Mouse (Mus musculus): ENCODE results near the gene Lmo2. TPM values are rescaled to one million over a fixed set of nuclear protein-coding genes. Genes with fewer than 3 reads are reported as not detected.

Gene Lmo2
- 21.8 and 23.6 TPM in 2 replicates for polyA plus RNA-seq (2015; fragmentation: Nextera tagmentation; extraction: Ambion mirVana)

GRCm38 (mm10) chr2:103957649-103958546 is at the start of gene Lmo2:
Lmo2 (plus strand) TSS chr2:103957986.
- WGBS: 76% methylated on average over 10 of the region's 10 CpGs
- H3K27ac ChIP-seq (replicated peaks): no peak within 1 kb of the TSS
- no peak within 1 kb of the TSS for H3K9ac ChIP-seq (replicated peaks)
- ATAC-seq (replicated peaks): no peak
- H3K9me3 ChIP-seq: no peaks in the 10 kb centered on the region
- H3K4me2 ChIP-seq (replicated peaks): no peak within 1 kb of the TSS
- no peaks in the 10 kb centered on the region for H3K36me3 ChIP-seq
- no peaks in the 10 kb centered on the region for H3K27me3 ChIP-seq
- peaks cover 3% of the 10 kb centered on the region; the same call in 1 of the 2 replicates for H3K4me1 ChIP-seq
- H3K4me3 ChIP-seq: no peak within 1 kb of the TSS

GRCm38 (mm10) chr2:103910601-103911000 is 47.2 kb upstream of the Lmo2 start:
- no peak for ATAC-seq (replicated peaks)
- 79% methylated on average over 5 of the region's 5 CpGs for WGBS

GRCm38 (mm10) chr2:103912481-103913251 is 45.1 kb upstream of the Lmo2 start:
- H3K4me1 ChIP-seq: no peaks in the 10 kb centered on the region
- no peak for ATAC-seq (replicated peaks)
- no peaks in the 10 kb centered on the region for H3K36me3 ChIP-seq
- H3K9me3 ChIP-seq: no peaks in the 10 kb centered on the region
- H3K4me2 ChIP-seq (replicated peaks): no peak overlapping the region
- no peak overlapping the region for H3K27ac ChIP-seq (replicated peaks)
- no peak overlapping the region for H3K4me3 ChIP-seq
- WGBS: 88% methylated on average over 16 of the region's 16 CpGs
- H3K9ac ChIP-seq (replicated peaks): no peak overlapping the region
- no peaks in the 10 kb centered on the region for H3K27me3 ChIP-seq

More at GRCm38 (mm10) chr2:103910601-103911000, 47.2 kb upstream of the Lmo2 start:
- no peak overlapping the region for H3K4me2 ChIP-seq (replicated peaks)
- H3K27me3 ChIP-seq: no peaks in the 10 kb centered on the region
- H3K4me3 ChIP-seq: no peak overlapping the region
- H3K27ac ChIP-seq (replicated peaks): no peak overlapping the region
- H3K4me1 ChIP-seq: peaks cover 2% of the 10 kb centered on the region; the same call in 1 of the 2 replicates
- H3K9ac ChIP-seq (replicated peaks): no peak overlapping the region
- no peaks in the 10 kb centered on the region for H3K36me3 ChIP-seq
- no peaks in the 10 kb centered on the region for H3K9me3 ChIP-seq

- H3K9ac ChIP-seq (replicated peaks): no peak overlapping the region
- H3K36me3 ChIP-seq: no peaks in the 10 kb centered on the region
- ATAC-seq (replicated peaks): no peak
- H3K27ac ChIP-seq (replicated peaks): no peak overlapping the region
- no peak overlapping the region for H3K4me2 ChIP-seq (replicated peaks)
- no peaks in the 10 kb centered on the region for H3K27me3 ChIP-seq
- no peak overlapping the region for H3K4me3 ChIP-seq
- H3K4me1 ChIP-seq: no peaks in the 10 kb centered on the region
- no peaks in the 10 kb centered on the region for H3K9me3 ChIP-seq
- 84% methylated on average over 6 of the region's 6 CpGs for WGBS
Observed at GRCm38 (mm10) chr2:103913252-103913650, 44.5 kb upstream of the Lmo2 start.

- Histone ChIP-seq H3K4me1 (no peaks in the 10 kb centered on the region), H3K36me3 (no peaks in the 10 kb centered on the region), H3K9ac (replicated peaks) (no peak overlapping the region), H3K4me3 (no peak overlapping the region), H3K4me2 (replicated peaks) (no peak overlapping the region), H3K27ac (replicated peaks) (no peak overlapping the region), H3K27me3 (no peaks in the 10 kb centered on the region), H3K9me3 (no peaks in the 10 kb centered on the region)
- 96% methylated on average over 5 of the region's 5 CpGs for whole genome bisulfite sequencing
- no peak for ATAC-seq (replicated peaks)
Observed at GRCm38 (mm10) chr2:103916069-103916468, 41.7 kb upstream of the Lmo2 start.

- 77% methylated on average over 5 of the region's 5 CpGs for WGBS
Observed at GRCm38 (mm10) chr2:103917375-103917774, 40.4 kb upstream of the Lmo2 start.

GRCm38 (mm10) chr2:103918375-103918774 is 39.4 kb upstream of the Lmo2 start:
- Histone ChIP-seq H3K4me2 (replicated peaks) (no peak overlapping the region), H3K27me3 (no peaks in the 10 kb centered on the region), H3K9me3 (no peaks in the 10 kb centered on the region), H3K4me1 (no peaks in the 10 kb centered on the region), H3K36me3 (no peaks in the 10 kb centered on the region), H3K27ac (replicated peaks) (no peak overlapping the region), H3K4me3 (no peak overlapping the region), H3K9ac (replicated peaks) (no peak overlapping the region)
- no peak for ATAC-seq (replicated peaks)
- 88% methylated on average over 2 of the region's 2 CpGs for WGBS

More at GRCm38 (mm10) chr2:103917375-103917774, 40.4 kb upstream of the Lmo2 start:
- no peak for ATAC-seq (replicated peaks)
- no peak overlapping the region for H3K4me3 ChIP-seq
- H3K4me2 ChIP-seq (replicated peaks): no peak overlapping the region
- H3K9ac ChIP-seq (replicated peaks): no peak overlapping the region
- no peaks in the 10 kb centered on the region for H3K4me1 ChIP-seq
- H3K27ac ChIP-seq (replicated peaks): no peak overlapping the region
- no peaks in the 10 kb centered on the region for H3K36me3 ChIP-seq
- no peaks in the 10 kb centered on the region for H3K9me3 ChIP-seq
- no peaks in the 10 kb centered on the region for H3K27me3 ChIP-seq

GRCm38 (mm10) chr2:103919488-103919887 is 38.3 kb upstream of the Lmo2 start:
- no peak overlapping the region for H3K4me3 ChIP-seq
- H3K4me2 ChIP-seq (replicated peaks): no peak overlapping the region
- H3K9ac ChIP-seq (replicated peaks): no peak overlapping the region
- no peak overlapping the region for H3K27ac ChIP-seq (replicated peaks)
- 90% methylated on average over 6 of the region's 6 CpGs for WGBS
- H3K9me3 ChIP-seq: no peaks in the 10 kb centered on the region
- H3K36me3 ChIP-seq: no peaks in the 10 kb centered on the region
- no peak for ATAC-seq (replicated peaks)
- no peaks in the 10 kb centered on the region for H3K27me3 ChIP-seq
- no peaks in the 10 kb centered on the region for H3K4me1 ChIP-seq

GRCm38 (mm10) chr2:103926586-103927113 is 31.1 kb upstream of the Lmo2 start:
- WGBS: 94% methylated on average over 4 of the region's 4 CpGs
- no peak for ATAC-seq (replicated peaks)
- peaks cover 22% of the 10 kb centered on the region for H3K4me1 ChIP-seq

GRCm38 (mm10) chr2:103927610-103928145 is 30.1 kb upstream of the Lmo2 start:
- H3K4me3 ChIP-seq: no peak overlapping the region
- H3K27ac ChIP-seq (replicated peaks): no peak overlapping the region
- no peaks in the 10 kb centered on the region for H3K27me3 ChIP-seq
- no peak overlapping the region for H3K4me2 ChIP-seq (replicated peaks)
- no peak overlapping the region for H3K9ac ChIP-seq (replicated peaks)
- H3K36me3 ChIP-seq: no peaks in the 10 kb centered on the region
- H3K4me1 ChIP-seq: peaks cover 22% of the 10 kb centered on the region
- WGBS: 6% methylated on average over 1 of the region's 1 CpGs
- H3K9me3 ChIP-seq: no peaks in the 10 kb centered on the region
- peak; percentile 74 for ATAC-seq (replicated peaks)

More at GRCm38 (mm10) chr2:103926586-103927113, 31.1 kb upstream of the Lmo2 start:
- Histone ChIP-seq H3K27me3 (no peaks in the 10 kb centered on the region), H3K36me3 (no peaks in the 10 kb centered on the region), H3K9ac (replicated peaks) (no peak overlapping the region), H3K27ac (replicated peaks) (no peak overlapping the region), H3K4me2 (replicated peaks) (no peak overlapping the region), H3K4me3 (no peak overlapping the region), H3K9me3 (no peaks in the 10 kb centered on the region)

GRCm38 (mm10) chr2:103930306-103931019 is 27.3 kb upstream of the Lmo2 start:
- no peak overlapping the region for H3K9ac ChIP-seq (replicated peaks)
- H3K27ac ChIP-seq (replicated peaks): peak overlapping the region; percentile 46
- H3K4me1 ChIP-seq: peaks cover 22% of the 10 kb centered on the region
- H3K4me3 ChIP-seq: no peak overlapping the region
- no peaks in the 10 kb centered on the region for H3K9me3 ChIP-seq
- no peaks in the 10 kb centered on the region for H3K36me3 ChIP-seq
- no peak overlapping the region for H3K4me2 ChIP-seq (replicated peaks)
- WGBS: 36% methylated on average over 13 of the region's 13 CpGs
- peak; percentile 66 for ATAC-seq (replicated peaks)
- no peaks in the 10 kb centered on the region for H3K27me3 ChIP-seq
